Mouse (Mus musculus) heart, postnatal 36 days (tissue): ENCODE data around the gene Isyna1. TPM values are rescaled to one million over a fixed set of nuclear protein-coding genes. Genes with fewer than 3 reads are reported as not detected.
"Not testable (repeated sequence)": the region's sequence is repeated elsewhere in the genome, so short reads cannot be mapped to it uniquely, and the experiment has no call there.

ENCODE experiments used
- DNase-seq, 2 experiments: peaks; one replicate each; pipeline ENCODE4 v3.0.0; 2021 to 2022
- intact Hi-C: fragments of 180-260 bp; cut with DNase I; formaldehyde crosslinking; loops from one replicate; pipeline ENCODE4 v1.15.1; 2025
- total RNA-seq, 2 experiments: library from RNA; stranded (reverse); gene quantifications; 2 replicates each; pipeline ENCODE4 v1.2.3; 2021

Gene Isyna1
- total RNA-seq, 2 experiments from 2014 or later = 22.2 to 25.8 TPM

GRCm38 (mm10) chr8:70570990-70571389, 23.2 kb upstream of the Isyna1 start:
- intact Hi-C loops = no loop called here
- DNase-seq = peak; percentile 42 to 57

- no peak for DNase-seq
- intact Hi-C loops = loop anchor here (2.0 kb wide), 1 partner anchor 14 kb away; no protein-coding TSS in a partner anchor
Measured at GRCm38 (mm10) chr8:70574302-70574701, 19.9 kb upstream of the Isyna1 start.

DNA sequence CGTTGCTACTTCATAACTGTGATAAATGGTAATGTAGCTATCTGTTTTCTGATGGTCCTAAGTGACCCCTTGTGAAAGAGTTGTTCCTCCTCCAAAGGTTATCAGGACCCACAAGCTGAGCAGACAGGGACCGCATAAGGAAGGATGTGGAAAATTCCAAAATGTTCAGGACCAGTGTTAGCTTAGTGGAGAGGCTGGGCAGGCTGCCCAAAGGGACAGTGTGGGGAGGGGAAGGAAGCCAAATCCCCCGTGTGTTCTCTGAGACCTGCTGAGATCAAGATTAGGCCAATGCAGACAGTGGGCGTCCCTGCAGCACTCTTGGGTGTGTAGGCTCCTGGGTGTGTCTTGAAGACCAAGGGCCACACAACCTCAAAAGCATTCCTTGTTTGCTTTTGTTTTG, 19.3 kb upstream of the Isyna1 start:
- intact Hi-C loops = loop anchor here (2.0 kb wide), 1 partner anchor 14 kb away; no protein-coding TSS in a partner anchor
- peak; percentile 67 to 78 for DNase-seq

GRCm38 (mm10) chr8:70577207-70577606, 17.0 kb upstream of the Isyna1 start:
- DNase-seq = no peak
- intact Hi-C loops = no loop called here

- intact Hi-C loops = loop anchor here (10.0 kb wide), 1 partner anchor 199 kb away; no protein-coding TSS in a partner anchor
- DNase-seq = peak; percentile 59 to 63
Measured at GRCm38 (mm10) chr8:70583476-70584387, 10.4 kb upstream of the Isyna1 start.

DNA sequence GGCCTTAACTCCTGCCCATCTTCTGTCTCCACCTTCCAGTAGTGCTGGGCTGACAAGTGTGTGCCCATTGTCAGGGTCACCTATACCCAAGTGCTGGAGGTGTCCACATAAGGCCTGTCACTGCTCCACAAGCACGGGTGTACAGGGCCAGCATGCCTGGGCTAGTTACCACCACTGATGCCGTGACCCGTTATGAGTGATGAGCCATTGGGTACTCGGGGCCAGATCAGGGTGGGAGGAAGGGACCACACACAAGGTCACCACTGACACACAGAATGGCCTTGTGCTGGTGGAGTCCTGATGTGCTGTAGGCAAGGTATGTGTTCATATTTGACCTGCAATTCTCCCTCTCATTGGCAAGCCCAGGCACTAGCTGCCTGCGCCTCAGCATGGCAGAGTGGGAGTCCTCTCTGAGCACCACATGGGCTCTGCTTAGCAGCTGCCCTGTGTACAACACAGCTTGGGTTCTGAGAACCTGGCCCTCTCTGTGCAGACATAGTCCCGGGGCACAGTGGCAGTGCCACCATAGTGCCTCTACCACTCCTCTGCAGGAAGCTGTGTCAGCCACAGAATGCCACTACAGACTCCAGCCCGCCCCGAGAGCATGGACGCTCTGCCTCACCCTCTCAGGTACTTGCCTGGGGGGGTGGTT, 9.4 kb upstream of the Isyna1 start:
- DNase-seq = no peak
- intact Hi-C loops = loop anchor here (1.0 to 10.0 kb wide), 4 partner anchors 24 to 200 kb away; partner anchors contain the start of gene Rex1bd

DNA sequence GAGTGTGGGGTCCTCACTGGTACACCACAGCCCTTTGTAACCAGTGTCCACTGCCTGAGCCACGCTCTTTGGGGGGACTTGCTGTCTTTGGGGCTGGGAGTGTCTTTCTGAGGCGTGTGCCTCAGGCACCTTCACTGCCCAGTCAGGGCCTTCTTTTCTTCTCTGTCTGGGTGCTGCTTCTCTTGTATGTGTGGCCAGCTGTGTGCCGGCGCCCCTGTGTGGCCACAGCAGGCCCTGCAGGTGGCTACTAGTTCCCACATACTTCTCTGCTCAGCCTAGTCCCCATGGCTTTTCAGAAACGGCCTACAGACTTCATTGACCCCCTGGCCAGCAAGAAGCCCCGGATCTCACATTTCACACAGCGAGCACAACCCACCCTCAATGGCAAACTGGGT, 8.9 kb upstream of the Isyna1 start:
- intact Hi-C loops = loop anchor here (1.0 to 10.0 kb wide), 4 partner anchors 25 to 200 kb away; partner anchors contain the start of gene Rex1bd

GRCm38 (mm10) chr8:70587955-70588354, 6.2 kb upstream of the Isyna1 start:
- intact Hi-C loops = loop anchor here (2.0 to 10.0 kb wide), 4 partner anchors 19 to 203 kb away; partner anchors contain the start of gene Rex1bd
- not testable (repeated sequence) for DNase-seq

More for the DNA sequence above, 8.9 kb upstream of the Isyna1 start:
- DNase-seq = peak; percentile 71

DNA sequence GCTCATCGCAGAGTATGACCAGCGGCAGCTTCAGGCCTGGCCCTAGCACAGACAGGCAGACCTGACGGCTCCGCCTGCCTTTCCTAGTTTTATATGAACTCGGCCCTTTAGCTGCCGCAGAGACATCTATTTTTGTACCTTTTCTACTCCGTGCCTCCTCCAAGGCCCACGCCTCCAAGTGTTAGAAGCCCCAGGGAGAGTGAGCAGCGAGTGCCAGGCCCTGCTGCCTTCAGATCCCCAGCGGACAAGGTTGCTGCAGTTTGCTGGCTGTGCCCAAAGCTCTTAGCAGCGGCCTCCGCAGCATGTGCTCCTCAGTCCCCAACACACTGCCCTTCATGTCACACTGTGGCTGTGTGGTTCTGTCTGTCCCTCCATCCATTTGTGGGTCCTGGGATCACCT, 2.6 kb upstream of the Isyna1 start:
- intact Hi-C loops = no loop called here
- DNase-seq = no peak

- intact Hi-C loops = no loop called here
- DNase-seq = no peak
Measured at GRCm38 (mm10) chr8:70593173-70593572, 1.0 kb upstream of the Isyna1 start.

- intact Hi-C loops = no loop called here
- no peak for DNase-seq
Measured at GRCm38 (mm10) chr8:70594621-70595564, 720 bp downstream of the Isyna1 start.

DNA sequence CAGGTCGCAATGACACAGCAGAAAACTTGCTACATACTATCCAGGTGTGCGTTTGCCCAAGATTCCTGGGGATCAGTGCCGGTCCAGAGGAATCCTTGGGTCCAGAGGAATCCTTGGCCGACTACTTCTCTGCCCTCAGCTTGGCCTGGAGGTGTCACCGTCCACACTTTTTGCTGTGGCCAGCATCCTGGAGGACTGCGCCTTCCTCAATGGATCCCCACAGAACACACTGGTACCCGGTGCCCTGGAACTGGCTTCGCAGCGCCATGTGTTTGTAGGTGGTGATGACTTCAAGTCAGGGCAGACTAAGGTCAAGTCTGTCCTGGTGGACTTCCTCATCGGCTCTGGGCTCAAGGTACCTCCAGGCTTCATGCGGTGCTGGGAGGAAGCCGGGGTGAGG, 1.6 kb downstream of the Isyna1 start:
- intact Hi-C loops = no loop called here
- no peak for DNase-seq

DNA sequence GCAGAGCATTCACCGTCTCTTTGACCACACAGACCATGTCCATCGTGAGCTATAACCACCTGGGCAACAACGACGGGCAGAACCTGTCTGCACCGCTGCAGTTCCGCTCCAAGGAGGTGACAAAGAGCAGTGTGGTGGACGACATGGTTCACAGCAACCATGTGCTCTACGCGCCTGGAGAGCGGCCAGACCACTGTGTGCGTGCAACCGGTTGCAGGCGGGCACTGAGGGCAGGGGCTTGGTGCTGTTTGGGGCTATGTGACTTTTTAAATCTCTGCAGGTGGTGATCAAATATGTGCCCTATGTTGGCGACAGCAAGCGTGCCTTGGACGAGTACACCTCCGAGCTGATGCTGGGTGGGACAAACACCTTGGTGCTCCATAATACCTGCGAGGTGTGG, 2.0 kb downstream of the Isyna1 start:
- DNase-seq = no peak
- intact Hi-C loops = no loop called here

GRCm38 (mm10) chr8:70596775-70597416, 2.7 kb downstream of the Isyna1 start:
- DNase-seq = no peak
- intact Hi-C loops = no loop called here

DNA sequence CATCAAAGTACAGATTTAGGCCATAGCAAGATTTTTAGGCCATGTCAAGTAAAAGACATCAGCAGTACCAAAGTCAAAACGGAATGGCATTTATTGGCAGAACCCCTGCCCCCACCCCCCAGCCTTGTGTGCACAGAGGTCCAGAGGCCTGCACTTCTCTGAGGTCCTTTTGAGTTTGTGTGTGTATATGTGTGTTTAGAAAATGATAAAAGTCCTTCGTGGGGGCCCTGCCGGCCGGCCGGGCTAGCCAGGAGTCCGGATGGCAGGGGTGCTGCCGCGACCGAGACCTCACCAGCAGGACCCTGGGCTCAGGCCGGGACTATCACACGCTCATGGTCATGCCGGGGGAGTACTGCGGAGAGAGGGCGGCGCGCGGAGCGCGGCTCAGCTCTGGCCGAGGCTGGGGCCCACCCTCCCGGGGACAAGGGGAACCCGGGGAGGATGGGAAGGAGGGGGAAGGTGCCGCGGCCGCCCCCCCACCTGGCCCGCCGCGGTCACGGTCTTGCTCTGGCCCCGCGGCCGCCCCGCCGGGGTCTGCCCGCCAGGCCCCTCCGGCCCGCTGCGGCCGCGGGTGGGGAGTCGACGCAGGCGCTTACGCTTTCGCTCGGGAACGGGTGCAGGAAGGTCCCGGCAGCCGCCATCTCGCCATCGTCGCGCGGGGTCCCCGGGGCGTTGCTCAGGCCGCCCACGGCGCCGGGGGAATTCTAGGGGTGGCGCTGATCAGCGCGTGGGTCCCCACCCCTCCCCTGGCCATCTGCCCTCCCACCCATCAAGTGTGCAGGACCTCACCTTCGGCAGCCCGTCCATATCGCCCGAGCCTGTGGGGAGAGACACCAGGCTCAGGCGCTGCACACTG, 3.5 kb downstream of the Isyna1 start:
- no peak for DNase-seq
- intact Hi-C loops = no loop called here

DNA sequence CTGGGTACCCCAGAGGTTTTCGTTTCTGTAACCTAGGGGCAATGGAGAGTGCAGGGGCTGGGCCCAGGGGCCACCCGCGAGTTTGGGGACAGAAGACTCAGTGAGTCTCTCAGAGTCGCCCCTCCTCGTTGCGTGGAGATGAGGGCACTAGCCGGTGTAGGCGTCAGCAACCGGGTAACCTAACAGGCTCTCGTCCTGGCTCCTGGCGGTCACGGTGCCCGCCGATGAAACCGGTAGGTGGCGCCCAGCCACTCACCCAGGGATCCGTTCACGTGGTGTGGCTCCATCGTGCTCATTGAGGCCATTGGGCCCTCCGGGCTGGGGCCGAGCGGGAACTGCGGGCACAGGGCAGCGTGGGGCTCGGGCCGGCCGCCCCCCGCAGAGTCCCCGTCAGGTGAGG, 4.1 kb downstream of the Isyna1 start:
- peak; percentile 65 to 67 for DNase-seq
- intact Hi-C loops = no loop called here

DNA sequence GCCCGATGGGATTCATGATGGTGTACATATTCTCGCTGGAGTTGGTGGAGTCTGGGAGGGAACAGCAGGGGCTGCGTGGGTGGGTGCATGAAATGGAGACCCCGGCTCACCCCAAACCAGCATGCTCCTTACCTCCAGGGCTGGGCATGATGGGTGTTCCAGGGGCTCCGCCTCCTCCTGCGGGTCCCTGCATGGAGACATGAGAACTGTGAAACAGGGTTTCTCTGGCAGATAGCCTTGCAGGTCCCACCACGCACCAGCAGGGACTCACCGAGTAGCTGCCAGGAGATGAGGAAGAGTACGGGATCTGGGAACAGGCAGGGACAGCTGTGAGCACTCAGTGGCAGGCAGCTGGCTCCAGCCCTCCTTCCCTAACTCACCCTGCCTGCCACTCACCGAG, 4.5 kb downstream of the Isyna1 start:
- DNase-seq = no peak
- intact Hi-C loops = no loop called here

DNA sequence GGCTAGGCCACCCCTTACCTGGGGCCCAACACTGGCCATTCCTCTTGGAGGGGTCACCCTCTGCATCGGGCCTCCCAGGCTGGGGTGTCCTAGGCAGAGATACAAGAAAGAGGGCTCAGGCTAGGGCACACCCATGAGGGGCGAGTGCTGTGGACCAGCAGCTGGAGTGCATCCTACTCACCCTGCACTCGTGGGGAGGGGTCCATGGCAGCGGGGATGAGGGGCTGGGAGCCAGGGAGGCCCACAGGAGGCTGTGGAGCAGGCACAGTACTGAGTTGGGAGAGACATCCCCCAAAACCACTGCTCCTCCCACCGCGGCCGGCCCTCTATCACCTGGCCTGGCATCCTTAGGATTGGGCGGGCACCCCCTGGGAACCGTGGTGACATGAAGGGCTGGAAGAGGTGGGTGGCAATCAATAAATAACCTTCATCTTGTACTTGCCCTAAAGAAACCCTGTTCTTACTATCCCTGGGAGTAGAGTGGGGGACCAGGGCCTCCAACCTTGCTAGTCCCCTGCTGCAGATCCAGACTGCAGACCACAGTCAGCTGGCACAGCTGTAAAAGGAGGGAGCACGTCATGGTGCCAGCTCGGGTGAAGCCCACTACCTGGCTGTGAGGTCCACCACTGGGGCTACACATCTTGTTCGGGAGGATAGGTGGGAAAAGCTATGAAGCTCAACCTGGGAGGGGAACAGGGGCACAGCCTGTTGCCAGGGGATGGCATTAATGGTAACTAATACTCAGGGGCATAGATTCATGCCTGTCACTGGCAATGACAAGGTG, 5.5 kb downstream of the Isyna1 start:
- intact Hi-C loops = no loop called here
- no peak for DNase-seq
